Mouse (Mus musculus) E14TG2a.4 (cell line): ENCODE measurements around the gene Scd2.

Experiments
- CTCF ChIP-seq: conservative IDR thresholded peaks from 2 replicates; pipeline ENCODE4 v1.5.1; 2014; ENCODE audit warnings: low read length
- NANOG ChIP-seq: IDR thresholded peaks from 2 replicates; pipeline ENCODE4 v1.6.1; 2014; ENCODE audit warnings: borderline replicate concordance, low read length, mixed read lengths

DNA sequence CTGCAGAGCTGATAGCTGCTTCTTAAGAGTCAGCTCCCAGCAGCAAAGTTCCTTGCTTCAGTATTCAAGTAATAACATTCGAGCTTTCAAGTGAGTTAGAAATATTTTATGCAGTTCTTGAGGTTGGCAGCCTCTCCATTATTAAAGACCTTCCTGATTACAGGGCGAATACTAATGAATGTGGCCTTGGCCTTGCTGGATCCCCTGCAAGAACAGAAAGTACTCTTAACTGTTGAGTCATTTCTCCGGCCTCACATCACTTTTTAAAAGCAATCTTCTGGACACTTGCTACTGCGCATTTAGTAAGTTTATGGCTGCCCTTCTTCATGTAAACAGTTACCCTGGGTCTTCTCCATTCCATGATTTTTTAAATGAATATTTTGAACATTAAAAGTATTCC, 27.7 kb downstream of the Scd2 start:
- TF ChIP-seq CTCF, result no peak
- no peak for TF ChIP-seq NANOG
